Mouse (Mus musculus): ENCODE measurements at regions not wholly inside any gene's neighbourhood (a gene's known extent, or its start where the extent isn't known, plus 50 kb on each side); places are given as distances from the start of the nearest gene placed in this dataset.
"Not testable (repeated sequence)": the region's sequence is repeated elsewhere in the genome, so short reads cannot be mapped to it uniquely, and the experiment has no call there.

DNA sequence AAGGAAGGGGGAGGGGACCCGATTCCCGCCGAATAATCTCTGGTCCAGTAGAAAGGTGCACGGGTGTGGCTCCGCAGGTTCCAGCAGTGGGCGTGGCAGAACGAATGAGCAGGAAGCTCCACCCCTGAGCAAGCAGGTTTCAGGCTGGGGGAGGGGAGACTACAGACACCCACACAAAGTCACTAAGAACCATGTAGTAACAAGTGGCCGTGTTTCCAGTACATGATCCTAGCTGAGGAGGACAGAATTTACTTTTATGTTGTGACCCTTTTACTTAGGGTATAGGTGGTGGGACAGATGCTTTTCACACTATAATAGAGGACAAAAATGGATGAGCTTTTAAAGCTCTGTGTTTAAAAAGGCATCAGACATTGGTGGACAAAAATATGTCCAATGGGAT is 112.2 kb upstream of the Slc1a3 start:
- not testable (repeated sequence) for TF ChIP-seq CTCF (IDR thresholded peaks at IDR 0.05; ENCODE audit: borderline replicate concordance, insufficient read depth, low read depth, low read length); POLR2A (IDR thresholded peaks at IDR 0.05; ENCODE audit: borderline replicate concordance, insufficient read depth, low read length)
